25 mouse cellular contexts compared by ENCODE assay signal in genomic region chr6:90556534-90557058, GRCm38 (mm10). TPM values are rescaled to one million over a fixed set of nuclear protein-coding genes. Genes with fewer than 3 reads are reported as not detected.
DNase-seq lines count a peak whose midpoint lies in the region; ATAC-seq and TF ChIP-seq lines count a peak whose summit lies in the region.
"Had no signal": no experiment of that assay in that cellular context is flagged by ENCODE, and none has a peak within 500 bp of the region (broad histone marks: within the 10 kb centered on the region; RNA-seq: fewer than 3 reads in every experiment).

No protein-coding gene starts in this region.

- H3K27ac ChIP-seq in gastrocnemius, adult 2 months: peak overlapping the region; percentile 82
- 0 out of 2 replicates have a peak overlapping the region, but pooled peaks have one; percentile 8 for H3K27ac ChIP-seq in heart, embryonic 13.5 days (replicated peaks)
- no peak overlapping the region for H3K27ac ChIP-seq in hindbrain, postnatal 0 days
- H3K27ac ChIP-seq in hindbrain, embryonic 10.5 days: no peak overlapping the region
- no peak overlapping the region for H3K27ac ChIP-seq in lung, postnatal 0 days (ENCODE audit: low read length)
- H3K27ac ChIP-seq: forebrain, embryonic 13.5 days; kidney, embryonic 15.5 days; layer of hippocampus, adult 2 months; left cerebral cortex, adult 2 months; limb, embryonic 12.5 days; liver, embryonic 13.5 days; midbrain, embryonic 10.5 days; stomach, embryonic 15.5 days had no signal

- no peaks in the 10 kb centered on the region for H3K36me3 ChIP-seq in heart, embryonic 13.5 days
- H3K36me3 ChIP-seq in hindbrain, postnatal 0 days (ENCODE audit: insufficient read depth, low read length): no peaks in the 10 kb centered on the region
- H3K36me3 ChIP-seq in hindbrain, embryonic 10.5 days: no peaks in the 10 kb centered on the region
- H3K36me3 ChIP-seq in lung, postnatal 0 days (ENCODE audit: insufficient read depth, low read length): no peaks in the 10 kb centered on the region
- H3K36me3 ChIP-seq: kidney, embryonic 15.5 days; limb, embryonic 12.5 days; liver, embryonic 13.5 days; midbrain, embryonic 10.5 days; stomach, embryonic 15.5 days had no signal

- no peak overlapping the region for H3K9ac ChIP-seq in heart, embryonic 13.5 days
- no peak overlapping the region for H3K9ac ChIP-seq in hindbrain, postnatal 0 days (replicated peaks; ENCODE audit: low read length)
- H3K9ac ChIP-seq in lung, postnatal 0 days (replicated peaks; ENCODE audit: low read depth): no peak overlapping the region
- H3K9ac ChIP-seq: forebrain, embryonic 13.5 days; kidney, embryonic 15.5 days; limb, embryonic 12.5 days; liver, embryonic 13.5 days; stomach, embryonic 15.5 days had no signal

- no peak for TF ChIP-seq CTCF in gastrocnemius, adult 2 months (IDR thresholded peaks at IDR 0.05)
- TF ChIP-seq CTCF in hindbrain, postnatal 0 days (IDR thresholded peaks at IDR 0.05; ENCODE audit: low read depth): no peak
- no peak for TF ChIP-seq CTCF in lung, postnatal 0 days (IDR thresholded peaks at IDR 0.05)

- 10% methylated on average over 2 of the region's 2 CpGs for WGBS in heart, embryonic 13.5 days
- WGBS in hindbrain, postnatal 0 days: 65% methylated on average over 2 of the region's 2 CpGs
- WGBS in hindbrain, embryonic 10.5 days: 65% methylated on average over 2 of the region's 2 CpGs
- 25% methylated on average over 2 of the region's 2 CpGs for WGBS in lung, postnatal 0 days

- TF ChIP-seq EP300 in lung, postnatal 0 days (IDR thresholded peaks at IDR 0.05): no peak

- H3K9me3 ChIP-seq in heart, embryonic 13.5 days: no peaks in the 10 kb centered on the region
- no peaks in the 10 kb centered on the region for H3K9me3 ChIP-seq in hindbrain, postnatal 0 days (ENCODE audit: low read length)
- H3K9me3 ChIP-seq in hindbrain, embryonic 10.5 days: no peaks in the 10 kb centered on the region
- no peaks in the 10 kb centered on the region for H3K9me3 ChIP-seq in lung, postnatal 0 days (ENCODE audit: low read length)
- H3K9me3 ChIP-seq: forebrain, embryonic 13.5 days; kidney, embryonic 15.5 days; limb, embryonic 12.5 days; liver, embryonic 13.5 days; midbrain, embryonic 10.5 days; stomach, embryonic 15.5 days had no signal

- intact Hi-C loops in gastrocnemius, adult 2 months (cut with DNase I): no loop called here
- intact Hi-C loops in gastrocnemius, postnatal 14 days (cut with DNase I; ENCODE audit: low total_unique reads): no loop called here
- intact Hi-C loops in heart, postnatal 36 days (cut with DNase I): no loop called here

- 0 out of 2 replicates have a peak, but pooled peaks cover 4% of the 10 kb centered on the region for H3K27me3 ChIP-seq in heart, embryonic 13.5 days (replicated peaks)
- no peaks in the 10 kb centered on the region for H3K27me3 ChIP-seq in hindbrain, postnatal 0 days (ENCODE audit: insufficient read depth, low read length)
- peaks cover 8% of the 10 kb centered on the region; the same call in 1 of the 2 replicates for H3K27me3 ChIP-seq in hindbrain, embryonic 10.5 days (ENCODE audit: insufficient read depth, poor library complexity, severe bottlenecking)
- no peaks in the 10 kb centered on the region for H3K27me3 ChIP-seq in lung, postnatal 0 days (replicated peaks; ENCODE audit: insufficient read depth, low read length)
- H3K27me3 ChIP-seq: forebrain, embryonic 13.5 days; kidney, embryonic 15.5 days; liver, embryonic 13.5 days; stomach, embryonic 15.5 days had no signal

- peaks cover 21% of the 10 kb centered on the region for H3K4me1 ChIP-seq in heart, embryonic 13.5 days
- peaks cover 6% of the 10 kb centered on the region for H3K4me1 ChIP-seq in hindbrain, postnatal 0 days (ENCODE audit: insufficient read depth, low read length)
- H3K4me1 ChIP-seq in hindbrain, embryonic 10.5 days (replicated peaks): peaks cover 10% of the 10 kb centered on the region
- H3K4me1 ChIP-seq in lung, postnatal 0 days (ENCODE audit: insufficient read depth, low read depth, low read length): peaks cover 7% of the 10 kb centered on the region; the same call in 1 of the 2 replicates
- H3K4me1 ChIP-seq: limb, embryonic 12.5 days; liver, embryonic 13.5 days; stomach, embryonic 15.5 days had no signal

- no peak overlapping the region; the same call in 1 of the 2 replicates for H3K4me3 ChIP-seq in gastrocnemius, adult 2 months
- H3K4me3 ChIP-seq in heart, embryonic 13.5 days: no peak overlapping the region
- no peak overlapping the region for H3K4me3 ChIP-seq in hindbrain, postnatal 0 days (ENCODE audit: low read length)
- H3K4me3 ChIP-seq in hindbrain, embryonic 10.5 days: no peak overlapping the region
- H3K4me3 ChIP-seq in lung, postnatal 0 days (ENCODE audit: low read depth, low read length): no peak overlapping the region
- H3K4me3 ChIP-seq: forebrain, embryonic 13.5 days; kidney, embryonic 15.5 days; layer of hippocampus, adult 2 months; left cerebral cortex, adult 2 months; limb, embryonic 12.5 days; liver, embryonic 13.5 days; midbrain, embryonic 10.5 days; stomach, embryonic 15.5 days had no signal

- no peak for ATAC-seq in heart, embryonic 13.5 days (ENCODE audit: extremely low read depth, insufficient number of reproducible peaks, low FRiP score, low TSS enrichment)
- no peak for ATAC-seq in hindbrain, postnatal 0 days
- ATAC-seq in lung, postnatal 0 days: no peak
- ATAC-seq: CD4-positive, CD25-positive, alpha-beta regulatory T cell, adult 4 months; forebrain, embryonic 13.5 days; intestine, embryonic 16.5 days; midbrain, embryonic 16.5 days had no signal

- H3K4me2 ChIP-seq in heart, embryonic 13.5 days: no peak overlapping the region
- peak overlapping the region; percentile 27; the same call in 1 of the 2 replicates for H3K4me2 ChIP-seq in hindbrain, postnatal 0 days (ENCODE audit: low read depth, low read length)
- no peak overlapping the region for H3K4me2 ChIP-seq in lung, postnatal 0 days (replicated peaks; ENCODE audit: low read depth, low read length)
- H3K4me2 ChIP-seq: forebrain, embryonic 13.5 days; kidney, embryonic 15.5 days; limb, embryonic 12.5 days; liver, embryonic 13.5 days; stomach, embryonic 15.5 days had no signal

- no peak for DNase-seq in gastrocnemius, adult 2 months
- DNase-seq in gastrocnemius, postnatal 14 days: no peak
- DNase-seq in heart, postnatal 36 days: no peak
- no peak for DNase-seq in hindbrain, postnatal 0 days (ENCODE audit: low spot score)
- no peak for DNase-seq in hindbrain, embryonic 10.5 days (ENCODE audit: low spot score)
- DNase-seq in lung, postnatal 36 days: peak; percentile 14
- no peak for DNase-seq in lung, postnatal 0 days (ENCODE audit: low spot score)
- DNase-seq: cerebellum, adult 11 months; cerebellum, adult 9-10 months; cerebellum, postnatal 36 days; liver, embryonic 13.5 days; lung, adult 2 months; lung, postnatal 14 days; right cerebral cortex, postnatal 25 days had no signal

RNA-seq across cellular contexts. Expression of gene Slc41a3, which starts 47.9 kb away (rescaled TPM):
- total RNA-seq in gastrocnemius, adult 2 months (2021): 100 to 1,000 TPM in 1 of 2 experiments, 10 to 100 TPM in 1; 75.0 to 118 TPM
- total RNA-seq in gastrocnemius, postnatal 14 days (2021): 10 to 100 TPM; 60.0 to 61.8 TPM
- polyA plus RNA-seq in heart, embryonic 13.5 days (2015; fragmentation: Nextera tagmentation; extraction: Ambion mirVana): 12.1 and 14.0 TPM in 2 replicates
- 10 to 100 TPM; 68.8 to 72.1 TPM for total RNA-seq in heart, postnatal 36 days (2021)
- total RNA-seq in hindbrain, postnatal 0 days (2014; rRNA removed): 17.4 and 18.0 TPM in 2 replicates
- 17.1 and 17.6 TPM in 2 replicates for polyA plus RNA-seq in hindbrain, postnatal 0 days (2015; fragmentation: Nextera tagmentation; extraction: Ambion mirVana)
- polyA plus RNA-seq in hindbrain, embryonic 10.5 days (2016; fragmentation: Nextera tagmentation; extraction: Ambion mirVana): 2.8 and 3.6 TPM in 2 replicates
- polyA plus RNA-seq in lung, postnatal 0 days (2015; fragmentation: Nextera tagmentation; extraction: Ambion mirVana): 9.7 and 10.8 TPM in 2 replicates

Comparison
In these comparisons a context has a peak if more than half of its experiments do, and no peak if none do; other contexts are left out.
1. H3K27ac ChIP-seq: peak in gastrocnemius, adult 2 months (single experiment) and heart, embryonic 13.5 days (single experiment); none in hindbrain, postnatal 0 days (single experiment), hindbrain, embryonic 10.5 days (single experiment) and lung, postnatal 0 days (single experiment).